Mouse (Mus musculus) forebrain, embryonic 15.5 days (tissue): ENCODE measurements around the gene H1fx. TPM values are rescaled to one million over a fixed set of nuclear protein-coding genes. Genes with fewer than 3 reads are reported as not detected.
"Not testable (repeated sequence)": the region's sequence is repeated elsewhere in the genome, so short reads cannot be mapped to it uniquely, and the experiment has no call there.

ENCODE experiments used
- ATAC-seq: fragments of 200-750 bp; cut with Nextera tagmentation; replicated peaks from 2 replicates; pipeline ENCODE4 v1.8.0; 2017; ENCODE audit warnings: mild to moderate bottlenecking, moderate TSS enrichment, moderate library complexity
- H3K27ac ChIP-seq: fragments of 300-500 bp; sonication (generic); replicated peaks from 2 replicates; pipeline ENCODE4 v1.5.1; 2015; ENCODE audit warnings: mild to moderate bottlenecking, inconsistent platforms
- H3K27me3 ChIP-seq: fragments of 300-500 bp; sonication (generic); 2 replicates; pipeline ENCODE4 v1.6.1; 2015; ENCODE audit warnings: inconsistent platforms
- H3K36me3 ChIP-seq: fragments of 300-500 bp; sonication (generic); 2 replicates; pipeline ENCODE4 v1.6.1; 2015; ENCODE audit warnings: mild to moderate bottlenecking, inconsistent platforms
- H3K4me1 ChIP-seq: fragments of 300-500 bp; sonication (generic); 2 replicates; pipeline ENCODE4 v1.6.1; 2015; ENCODE audit warnings: inconsistent platforms
- H3K4me2 ChIP-seq: fragments of 300-500 bp; sonication (generic); replicated peaks from 2 replicates; pipeline ENCODE4 v1.6.1; 2015; ENCODE audit warnings: mild to moderate bottlenecking, inconsistent platforms
- H3K4me3 ChIP-seq: fragments of 300-500 bp; sonication (generic); 2 replicates; pipeline ENCODE4 v1.5.1; 2015; ENCODE audit warnings: mild to moderate bottlenecking, inconsistent platforms
- H3K9ac ChIP-seq: fragments of 300-500 bp; sonication (generic); replicated peaks from 2 replicates; pipeline ENCODE4 v1.6.1; 2015; ENCODE audit warnings: mild to moderate bottlenecking, inconsistent platforms
- H3K9me3 ChIP-seq: fragments of 300-500 bp; sonication (generic); 2 replicates; pipeline ENCODE4 v1.6.1; 2016; ENCODE audit warnings: inconsistent platforms
- WGBS: fragments of 180-500 bp; shearing (Covaris S2); methylation state at CpG from one replicate; pipeline ENCODE4 v1.1.7; 2015; ENCODE audit warnings: mixed read lengths; 5-methylcytosine and 5-hydroxymethylcytosine counted together
- microRNA-seq: library from miRNA; unstranded; fragments of <30 nt; microRNA quantifications from one replicate; pipeline ENCODE4, GENCODE M21; 2016
- polyA plus RNA-seq: library from polyadenylated mRNA; unstranded; fragments of >200 nt; fragmentation: Nextera tagmentation; extraction: Ambion mirVana; gene quantifications from 2 replicates; pipeline ENCODE4 v1.2.1, GENCODE M21; 2015

The H1fx gene
- polyA plus RNA-seq, 1 experiment from 2014 or later = 50.3 TPM

DNA sequence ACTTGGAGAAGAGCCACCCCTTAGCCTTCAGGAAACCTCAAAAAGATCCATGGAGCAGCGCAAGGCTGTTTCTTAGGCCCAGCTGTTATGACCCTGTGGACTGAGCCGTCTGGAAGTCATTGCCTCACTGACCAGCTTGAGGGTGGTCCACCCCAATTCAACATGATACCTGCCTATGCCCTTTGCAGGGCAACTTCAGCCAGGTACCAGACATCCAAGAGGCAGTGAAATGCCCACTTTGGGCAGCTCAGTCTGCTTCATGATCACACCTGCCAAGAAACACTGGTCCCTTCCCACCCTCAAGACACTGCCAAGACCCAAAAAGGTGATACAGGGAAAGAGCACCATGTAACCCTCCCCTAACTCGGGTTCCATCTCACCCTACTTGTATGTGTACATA, 1.7 kb downstream of the H1fx start:
- Histone ChIP-seq H3K4me1 (peaks cover 21% of the 10 kb centered on the region), H3K27ac (peak overlapping the region; percentile 94; the same call in 1 of the 2 replicates), H3K4me3 (peak overlapping the region; percentile 90), H3K27me3 (no peaks in the 10 kb centered on the region), H3K4me2 (peak overlapping the region; percentile 64), H3K9ac (no peak overlapping the region), H3K36me3 (peaks cover 15% of the 10 kb centered on the region), H3K9me3 (no peaks in the 10 kb centered on the region)
- ATAC-seq = peak; percentile 3; the same call in 1 of the 2 replicates
- 66% methylated on average over 3 of the region's 3 CpGs for WGBS

DNA sequence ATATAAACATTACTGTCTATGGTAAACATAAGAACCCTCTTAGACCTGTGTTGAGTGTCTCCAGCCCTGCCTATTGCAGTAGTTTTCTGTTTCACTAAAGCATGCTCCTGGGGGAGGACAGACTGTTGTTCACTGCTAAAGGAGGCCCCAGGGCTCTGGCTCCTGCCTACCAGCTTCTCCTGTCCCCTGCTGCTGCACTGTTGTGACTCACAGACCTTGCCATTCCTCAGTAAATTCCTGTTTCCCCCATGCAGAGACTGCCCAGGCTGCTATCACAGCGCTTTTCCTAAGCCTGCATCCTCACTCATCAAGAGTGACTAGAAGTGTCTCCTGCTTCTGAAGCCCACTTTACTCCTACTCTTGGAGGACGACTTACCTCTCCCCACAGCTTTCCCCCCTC, 11.4 kb downstream of the H1fx start:
- Histone ChIP-seq H3K36me3 (no peaks in the 10 kb centered on the region), H3K27ac (no peak overlapping the region), H3K4me3 (no peak overlapping the region), H3K4me2 (no peak overlapping the region), H3K9me3 (no peaks in the 10 kb centered on the region), H3K9ac (no peak overlapping the region), H3K27me3 (no peaks in the 10 kb centered on the region), H3K4me1 (no peaks in the 10 kb centered on the region)
- no peak for ATAC-seq
- WGBS = 19% methylated on average over 2 of the region's 2 CpGs

DNA sequence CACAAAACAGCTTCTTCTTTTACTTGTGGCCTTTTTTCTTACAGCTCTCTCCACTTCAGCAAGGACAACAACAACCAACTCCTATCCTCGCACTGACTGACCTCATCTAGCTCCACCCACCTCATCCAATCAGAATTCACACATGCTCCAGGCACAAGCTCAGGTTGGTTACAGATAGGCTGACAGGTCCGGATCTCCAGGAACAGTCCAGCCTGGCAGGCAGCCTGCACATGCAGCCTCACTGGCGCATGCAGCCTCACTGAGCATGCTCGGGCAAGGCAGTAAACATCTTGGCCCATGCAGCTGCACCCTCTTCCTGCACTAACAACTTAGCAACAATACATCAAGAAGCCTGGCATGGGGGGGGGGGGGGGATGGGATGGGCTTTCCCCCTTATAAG, 19.0 kb downstream of the H1fx start:
- not testable (repeated sequence) for H3K9me3 ChIP-seq, H3K36me3 ChIP-seq, H3K4me1 ChIP-seq, ATAC-seq, H3K27me3 ChIP-seq, H3K27ac ChIP-seq, H3K9ac ChIP-seq, H3K4me2 ChIP-seq, H3K4me3 ChIP-seq
- 64% methylated on average over 4 of the region's 4 CpGs for whole genome bisulfite sequencing

DNA sequence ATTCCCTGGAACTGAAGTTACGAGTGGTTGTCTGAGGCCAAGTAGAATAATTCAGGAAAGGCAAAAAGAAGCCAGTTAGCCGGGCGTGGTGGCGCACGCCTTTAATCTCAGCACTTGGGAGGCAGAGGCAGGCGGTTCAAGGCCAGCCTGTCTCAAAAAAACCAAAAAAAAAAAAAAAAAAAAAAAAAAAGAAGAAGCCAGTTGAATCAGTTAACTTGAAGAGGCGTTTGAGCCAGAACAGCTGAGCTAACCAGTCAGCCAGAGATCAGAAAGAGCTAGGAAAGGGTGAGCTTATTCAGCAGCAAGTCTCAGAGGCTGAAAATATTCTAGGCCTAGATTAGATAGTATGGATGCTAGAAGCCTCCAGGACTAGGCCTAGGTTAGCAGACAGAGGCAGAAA, 39.3 kb downstream of the H1fx start:
- Histone ChIP-seq H3K27ac (no peak overlapping the region), H3K4me1 (0 out of 2 replicates have a peak, but pooled peaks cover 5% of the 10 kb centered on the region), H3K27me3 (no peaks in the 10 kb centered on the region), H3K9me3 (no peaks in the 10 kb centered on the region), H3K4me2 (no peak overlapping the region), H3K9ac (no peak overlapping the region), H3K4me3 (no peak overlapping the region), H3K36me3 (no peaks in the 10 kb centered on the region)
- 83% methylated on average over 7 of the region's 7 CpGs for WGBS
- no peak for ATAC-seq

DNA sequence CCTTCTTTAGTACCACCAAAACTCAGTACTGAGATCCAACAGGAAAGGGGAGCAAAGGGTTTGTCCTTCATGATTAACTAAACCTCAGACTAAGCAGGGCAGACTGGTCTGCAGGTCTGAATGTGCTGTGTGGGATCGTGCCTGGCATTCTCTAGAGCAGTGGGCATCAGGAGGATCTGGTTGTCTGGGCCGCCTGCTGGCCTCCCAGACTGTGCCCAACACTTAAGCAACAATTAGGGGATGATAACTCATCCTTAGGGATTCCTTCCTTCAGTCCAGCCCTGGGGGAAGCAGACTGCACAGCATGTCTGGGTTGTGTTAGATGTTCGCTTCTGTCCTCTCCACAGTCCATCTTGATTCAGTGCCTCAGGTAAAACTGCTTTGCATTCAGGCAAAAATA, 42.5 kb downstream of the H1fx start:
- no peak overlapping the region for H3K4me2 ChIP-seq
- H3K27ac ChIP-seq = no peak overlapping the region

DNA sequence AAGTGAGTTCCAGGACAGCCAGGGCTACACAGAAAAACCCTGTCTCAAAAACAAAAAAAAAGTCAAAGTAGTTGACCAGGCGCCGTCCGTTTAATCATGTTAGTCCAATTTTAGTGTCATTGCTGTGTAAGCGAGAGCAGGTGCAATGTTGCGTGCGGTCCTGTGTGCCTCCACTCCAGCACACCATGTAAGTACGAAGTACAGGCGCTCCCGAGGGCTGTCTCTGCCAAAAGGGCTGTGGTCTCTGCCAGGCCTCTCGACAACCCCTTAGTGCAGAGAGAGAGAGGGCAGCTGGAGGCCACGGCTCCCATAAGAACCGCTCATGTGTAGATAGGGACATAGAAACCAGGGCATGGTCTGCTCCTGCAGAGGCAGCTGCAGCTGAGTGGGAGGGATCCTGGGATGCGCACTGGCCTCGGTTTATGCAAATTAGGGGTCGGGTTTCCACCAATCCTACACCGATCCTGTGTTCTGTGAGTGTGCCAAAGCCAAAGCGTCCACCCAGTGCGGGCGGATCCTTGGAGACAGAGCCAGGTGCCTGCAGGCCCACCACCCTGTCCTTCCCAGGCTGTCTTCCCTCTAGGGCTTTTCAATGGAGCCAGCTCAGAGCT, 44.2 kb downstream of the H1fx start:
- ATAC-seq = peak; percentile 79
- no peak overlapping the region for H3K27ac ChIP-seq
- no peaks in the 10 kb centered on the region for H3K27me3 ChIP-seq
- no peak overlapping the region for H3K4me3 ChIP-seq
- H3K4me2 ChIP-seq = no peak overlapping the region
- peaks cover 35% of the 10 kb centered on the region for H3K36me3 ChIP-seq
- 0 out of 2 replicates have a peak, but pooled peaks cover 6% of the 10 kb centered on the region for H3K4me1 ChIP-seq
- WGBS = 36% methylated on average over 19 of the region's 19 CpGs
- H3K9ac ChIP-seq = no peak overlapping the region
- no peaks in the 10 kb centered on the region for H3K9me3 ChIP-seq

More for the DNA sequence above, 42.5 kb downstream of the H1fx start:
- no peak for ATAC-seq
- Histone ChIP-seq H3K27me3 (no peaks in the 10 kb centered on the region), H3K36me3 (peaks cover 21% of the 10 kb centered on the region), H3K4me3 (no peak overlapping the region), H3K9me3 (no peaks in the 10 kb centered on the region), H3K9ac (no peak overlapping the region), H3K4me1 (0 out of 2 replicates have a peak, but pooled peaks cover 6% of the 10 kb centered on the region)
- WGBS = 96% methylated on average over 3 of the region's 3 CpGs

DNA sequence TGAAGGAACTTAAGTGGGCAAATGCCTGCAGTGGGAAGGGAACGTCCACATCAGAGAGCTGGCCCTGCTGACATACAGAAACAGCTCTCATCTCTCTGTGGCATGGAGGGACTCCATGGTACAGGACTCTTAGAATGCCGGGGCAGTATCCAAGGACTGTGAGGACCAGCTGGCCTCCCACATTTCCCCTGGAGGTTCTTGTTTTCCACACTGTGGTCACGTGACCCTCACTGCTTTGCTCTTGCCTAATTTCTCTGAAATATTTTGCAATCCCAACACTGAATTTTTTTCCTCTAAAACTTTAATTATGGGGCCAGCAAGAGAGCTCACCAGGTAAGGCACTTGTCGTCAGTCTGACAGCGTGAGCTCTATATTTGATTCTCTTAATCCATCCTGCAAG, 46.4 kb downstream of the H1fx start:
- no peak for ATAC-seq
- H3K36me3 ChIP-seq = peaks cover 47% of the 10 kb centered on the region
- H3K4me1 ChIP-seq = 0 out of 2 replicates have a peak, but pooled peaks cover 6% of the 10 kb centered on the region
- no peak overlapping the region for H3K9ac ChIP-seq
- no peak overlapping the region for H3K4me2 ChIP-seq
- H3K4me3 ChIP-seq = no peak overlapping the region
- 92% methylated on average over 5 of the region's 5 CpGs for WGBS
- H3K27ac ChIP-seq = no peak overlapping the region
- H3K27me3 ChIP-seq = no peaks in the 10 kb centered on the region
- no peaks in the 10 kb centered on the region for H3K9me3 ChIP-seq

Small RNA genes within 50 kb of the gene (microRNA-seq; reads per million reads assigned to microRNA genes)
- gene Gm47286 = 3.1 reads per million, percentile 8 among the genes with 10 or more reads in this experiment

Other genes starting within 250 kb of the H1fx start
- gene Gp9, start 203.6 kb downstream of the H1fx start, polyA plus RNA-seq = 0.46 and 0.65 TPM in 2 replicates
- 6.9 and 8.0 TPM in 2 replicates for gene Rab43, start 169.5 kb downstream of the H1fx start, polyA plus RNA-seq
- 3.6 and 3.7 TPM in 2 replicates for gene Gm45140, start 145.8 kb downstream of the H1fx start, polyA plus RNA-seq
- 37.8 and 38.7 TPM in 2 replicates for gene Isy1, start 142.8 kb downstream of the H1fx start, polyA plus RNA-seq
- gene Cnbp, start 130.5 kb downstream of the H1fx start, polyA plus RNA-seq = 741 and 747 TPM in 2 replicates
- 159 and 164 TPM in 2 replicates for gene Copg1, start 93.8 kb downstream of the H1fx start, polyA plus RNA-seq
- 58.5 and 60.2 TPM in 2 replicates for gene Hmces, start 67.7 kb downstream of the H1fx start, polyA plus RNA-seq
- 295 and 302 TPM in 2 replicates for gene Rab7, start 63.6 kb upstream of the H1fx start, polyA plus RNA-seq
- 246 and 262 TPM in 2 replicates for gene Rpn1, start 102.8 kb upstream of the H1fx start, polyA plus RNA-seq
- gene Gata2, start 212.3 kb upstream of the H1fx start, polyA plus RNA-seq = 2.1 and 2.7 TPM in 2 replicates
- not detected in 2 replicates for gene Dnajb8, start 240.6 kb upstream of the H1fx start, polyA plus RNA-seq